Mouse (Mus musculus) ovary, adult 18-20 months (tissue): ENCODE data around the gene Ccdc153.
A peak's percentile ranks its signal among the peaks of the same experiment; 100 is the strongest.

Experiments used
- DNase-seq: peaks from one replicate; pipeline ENCODE4 v3.0.0; 2022; ENCODE audit warnings: low spot score, mixed read lengths

The Ccdc153 gene

DNA sequence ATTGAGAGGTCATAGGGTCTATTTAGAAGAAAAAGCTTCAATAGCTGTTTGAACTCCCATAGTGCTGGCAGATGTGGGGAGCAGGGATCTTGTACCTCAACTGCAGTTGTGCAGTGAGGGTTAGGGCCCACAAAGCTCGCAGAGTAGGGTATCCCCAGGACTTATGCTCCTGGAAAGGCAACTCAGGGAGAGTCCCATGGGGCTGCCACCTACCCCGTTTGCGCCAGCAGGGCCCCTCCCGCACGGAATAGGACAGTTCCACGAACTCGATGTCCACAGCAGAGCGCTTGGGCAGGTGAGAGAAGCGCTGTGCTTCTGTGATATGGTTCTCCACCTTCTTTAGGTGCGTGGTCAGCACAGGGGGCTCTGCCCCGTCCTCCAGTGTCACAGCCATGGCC, 46.5 kb downstream of the Ccdc153 start:
- DNase-seq, result no peak

DNA sequence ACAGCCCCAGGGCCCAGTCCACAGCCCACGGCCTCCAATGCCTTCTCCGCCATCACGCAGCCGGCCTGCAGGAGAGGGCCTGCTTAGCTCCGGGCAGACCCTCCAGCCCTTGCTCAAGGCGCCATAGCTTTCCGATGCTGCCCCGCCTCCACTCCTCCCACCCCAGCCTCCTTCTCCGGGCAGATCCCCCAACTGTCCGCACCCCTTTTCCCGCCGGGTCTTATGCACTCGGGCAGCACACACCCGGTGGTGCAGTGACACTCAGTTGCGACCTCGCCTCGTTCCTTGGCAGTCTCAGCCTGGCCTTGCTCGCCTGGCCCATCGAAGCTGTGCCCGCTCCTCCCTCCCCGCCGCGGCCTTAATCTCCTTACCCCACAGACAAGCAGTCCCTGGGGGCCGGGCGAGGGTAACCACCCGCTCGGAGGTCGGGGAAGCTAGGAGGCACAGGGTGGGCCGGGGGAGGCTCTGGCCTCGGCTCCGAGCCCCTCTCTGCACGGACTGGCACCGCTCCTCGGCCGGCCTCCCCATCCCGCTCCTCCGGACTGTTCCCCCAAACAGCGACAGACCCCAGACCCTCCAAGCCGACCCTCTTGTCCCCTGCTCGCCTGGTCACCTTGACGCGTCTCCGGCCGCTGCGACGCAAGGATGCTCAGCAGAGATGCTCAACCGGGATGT, 47.1 kb downstream of the Ccdc153 start:
- peak; percentile 41 for DNase-seq

DNA sequence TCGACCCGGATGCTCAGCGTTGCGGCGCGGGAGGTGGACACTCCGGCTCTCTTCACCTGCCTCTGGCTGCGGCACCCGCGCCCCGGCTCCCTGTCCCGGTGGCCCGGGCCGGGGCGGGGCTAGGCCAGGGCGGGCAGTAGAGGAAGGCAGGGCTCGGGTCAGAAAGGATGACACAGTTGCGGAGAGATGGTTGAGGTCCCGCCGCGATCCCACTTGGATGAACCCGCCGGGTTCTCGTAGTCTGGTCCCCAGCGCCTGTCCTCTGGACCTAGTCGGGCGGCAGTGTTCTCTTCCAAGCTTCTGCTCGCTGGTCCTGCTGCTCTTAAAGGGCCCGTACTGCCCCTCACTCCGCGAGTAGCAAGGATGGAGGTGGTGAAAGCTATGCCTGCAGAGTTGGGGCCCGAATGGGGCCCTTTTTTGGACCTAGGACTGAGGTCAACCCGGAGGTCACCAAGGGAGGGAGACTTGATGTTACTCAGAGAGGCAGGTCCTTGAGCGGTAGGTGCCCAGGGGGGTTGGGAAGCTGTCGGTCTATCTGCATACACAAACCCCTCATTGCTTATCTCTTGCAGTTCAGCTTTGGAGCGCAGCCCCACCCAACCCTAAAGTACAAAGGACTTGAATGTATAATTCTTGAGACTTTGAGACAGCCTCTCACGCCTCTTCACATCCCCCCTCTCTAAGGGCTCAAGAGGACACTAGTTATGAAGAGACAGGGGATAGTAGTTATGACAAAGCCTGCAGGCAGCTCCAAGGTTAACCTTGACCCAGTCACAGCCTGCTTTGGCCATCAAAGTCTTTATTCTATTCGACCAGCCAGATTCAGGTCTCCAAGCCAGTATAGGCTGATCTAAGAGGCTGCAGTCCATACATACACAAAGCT, 47.8 kb downstream of the Ccdc153 start, which contains the start of gene Abcg4:
Gene Abcg4 (minus strand): TSS at position 540 of the 883 bp plus-strand sequence.
- no peak for DNase-seq

DNA sequence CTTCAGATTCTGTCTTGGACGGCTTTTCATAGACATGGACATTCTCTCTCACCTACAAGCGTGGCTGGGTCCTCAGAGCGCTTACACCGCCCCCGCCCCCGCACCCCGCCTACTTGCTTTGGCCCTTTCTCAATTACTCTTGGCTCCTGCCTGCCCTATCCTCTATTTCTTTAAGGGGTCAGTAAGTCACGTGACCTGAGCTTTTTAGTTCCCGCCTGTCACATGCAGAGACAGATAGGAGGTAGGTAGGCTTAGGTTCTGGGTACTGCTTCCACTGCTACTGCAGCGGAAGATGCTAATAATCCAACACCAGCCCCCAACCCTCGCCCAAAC, 48.4 kb downstream of the Ccdc153 start:
- DNase-seq, result no peak

DNA sequence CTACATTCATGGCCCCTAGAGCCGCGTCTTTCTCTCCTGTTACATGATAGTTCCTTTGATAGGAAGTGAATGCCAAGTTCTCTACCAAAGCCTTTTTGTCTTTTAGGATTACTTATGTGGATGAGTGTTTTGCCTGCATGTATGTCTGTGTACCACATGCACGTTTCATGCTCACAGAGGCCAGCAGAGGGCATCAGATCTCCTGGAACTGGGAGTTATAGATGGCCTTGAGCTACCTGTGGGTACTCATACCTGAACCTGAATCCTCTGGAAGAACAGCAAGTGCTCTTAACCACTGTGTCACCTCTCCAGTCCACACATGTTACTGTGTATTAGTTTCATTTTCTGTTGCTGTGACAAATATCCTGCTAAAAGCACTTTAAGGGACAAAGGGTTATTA, 52.0 kb downstream of the Ccdc153 start:
- DNase-seq, result no peak
